Mouse (Mus musculus) limb, embryonic 10.5 days (tissue): ENCODE measurements around the gene Lmo7. TPM values are rescaled to one million over a fixed set of nuclear protein-coding genes. Genes with fewer than 3 reads are reported as not detected.

Experiments
- DNase-seq: peaks from one replicate; pipeline ENCODE4 v3.0.0-alpha.2; 2017; ENCODE audit warnings: low spot score
- H3K27ac ChIP-seq: fragments of 300-500 bp; sonication (generic); 2 replicates; pipeline ENCODE4 v1.5.1; 2016; ENCODE audit warnings: mild to moderate bottlenecking
- H3K27me3 ChIP-seq: fragments of 300-500 bp; sonication (generic); 2 replicates; pipeline ENCODE4 v1.6.1; 2016; ENCODE audit warnings: low read depth, mild to moderate bottlenecking; ENCODE audit not compliant: poor library complexity, severe bottlenecking
- H3K36me3 ChIP-seq: fragments of 300-500 bp; sonication (generic); 2 replicates; pipeline ENCODE4 v1.6.1; 2016; ENCODE audit warnings: mild to moderate bottlenecking, moderate library complexity
- H3K4me1 ChIP-seq: fragments of 300-500 bp; sonication (generic); 2 replicates; pipeline ENCODE4 v1.6.1; 2016
- H3K4me3 ChIP-seq: fragments of 300-500 bp; sonication (generic); 2 replicates; pipeline ENCODE4 v1.5.1; 2016; ENCODE audit warnings: mild to moderate bottlenecking, moderate library complexity
- H3K9me3 ChIP-seq: fragments of 300-500 bp; sonication (generic); replicated peaks from 2 replicates; pipeline ENCODE4 v1.6.1; 2016; ENCODE audit warnings: mild to moderate bottlenecking
- WGBS: fragments of 180-500 bp; shearing (Covaris S2); methylation state at CpG from one replicate; pipeline ENCODE4 v1.1.7; 2016; 5-methylcytosine and 5-hydroxymethylcytosine counted together
- polyA plus RNA-seq: library from polyadenylated mRNA; unstranded; fragments of >200 nt; fragmentation: Nextera tagmentation; extraction: Ambion mirVana; gene quantifications from 2 replicates; pipeline ENCODE4 v1.2.1, GENCODE M21; 2016

Lmo7 gene
- polyA plus RNA-seq, 1 experiment from 2014 or later = 4.8 TPM

GRCm38 (mm10) chr14:101787903-101788302 lies 58.1 kb downstream of the Lmo7 start:
- H3K4me3 ChIP-seq = no peak overlapping the region
- H3K27me3 ChIP-seq = no peaks in the 10 kb centered on the region
- H3K4me1 ChIP-seq = no peaks in the 10 kb centered on the region
- no peaks in the 10 kb centered on the region for H3K9me3 ChIP-seq
- 62% methylated on average over 5 of the region's 5 CpGs for WGBS
- H3K36me3 ChIP-seq = no peaks in the 10 kb centered on the region
- H3K27ac ChIP-seq = no peak overlapping the region
- DNase-seq = no peak

- no peak for DNase-seq
- Histone ChIP-seq H3K4me3 (no peak overlapping the region), H3K27me3 (no peaks in the 10 kb centered on the region), H3K4me1 (no peaks in the 10 kb centered on the region), H3K27ac (no peak overlapping the region), H3K9me3 (no peaks in the 10 kb centered on the region), H3K36me3 (no peaks in the 10 kb centered on the region)
- 82% methylated on average over 3 of the region's 6 CpGs for WGBS
These were observed 58.7 kb downstream of the Lmo7 start for GRCm38 (mm10) chr14:101788475-101788874.

- H3K27me3 ChIP-seq = no peaks in the 10 kb centered on the region
- H3K27ac ChIP-seq = no peak overlapping the region
- no peaks in the 10 kb centered on the region for H3K36me3 ChIP-seq
- WGBS = 95% methylated on average over 10 of the region's 10 CpGs
- H3K4me3 ChIP-seq = no peak overlapping the region
- DNase-seq = no peak
- H3K4me1 ChIP-seq = no peaks in the 10 kb centered on the region; the same call in 1 of the 2 replicates
- H3K9me3 ChIP-seq = no peaks in the 10 kb centered on the region
These were observed 64.9 kb downstream of the Lmo7 start for GRCm38 (mm10) chr14:101794553-101795177.

- Histone ChIP-seq H3K27ac (no peak overlapping the region), H3K4me1 (no peaks in the 10 kb centered on the region; the same call in 1 of the 2 replicates), H3K36me3 (no peaks in the 10 kb centered on the region), H3K4me3 (no peak overlapping the region), H3K27me3 (no peaks in the 10 kb centered on the region), H3K9me3 (no peaks in the 10 kb centered on the region)
- no peak for DNase-seq
- 91% methylated on average over 5 of the region's 5 CpGs for WGBS
These were observed 68.3 kb downstream of the Lmo7 start for GRCm38 (mm10) chr14:101797930-101798500.

- no peak overlapping the region for H3K27ac ChIP-seq
- DNase-seq = no peak
- H3K27me3 ChIP-seq = no peaks in the 10 kb centered on the region
- H3K4me1 ChIP-seq = no peaks in the 10 kb centered on the region; the same call in 1 of the 2 replicates
- no peaks in the 10 kb centered on the region for H3K9me3 ChIP-seq
- 79% methylated on average over 2 of the region's 2 CpGs for WGBS
- H3K4me3 ChIP-seq = no peak overlapping the region
- H3K36me3 ChIP-seq = no peaks in the 10 kb centered on the region
These were observed 69.0 kb downstream of the Lmo7 start for GRCm38 (mm10) chr14:101798766-101799165.

GRCm38 (mm10) chr14:101801674-101802073 lies 71.9 kb downstream of the Lmo7 start:
- DNase-seq = no peak
- no peaks in the 10 kb centered on the region for H3K36me3 ChIP-seq
- H3K4me1 ChIP-seq = 0 out of 2 replicates have a peak, but pooled peaks cover 3% of the 10 kb centered on the region
- H3K4me3 ChIP-seq = no peak overlapping the region
- 83% methylated on average over 1 of the region's 1 CpGs for WGBS
- H3K9me3 ChIP-seq = no peaks in the 10 kb centered on the region
- H3K27ac ChIP-seq = no peak overlapping the region
- H3K27me3 ChIP-seq = no peaks in the 10 kb centered on the region

GRCm38 (mm10) chr14:101804119-101804518 lies 74.4 kb downstream of the Lmo7 start:
- Histone ChIP-seq H3K27me3 (no peaks in the 10 kb centered on the region), H3K36me3 (no peaks in the 10 kb centered on the region), H3K27ac (no peak overlapping the region), H3K4me3 (no peak overlapping the region), H3K9me3 (no peaks in the 10 kb centered on the region), H3K4me1 (0 out of 2 replicates have a peak, but pooled peaks cover 3% of the 10 kb centered on the region)
- no peak for DNase-seq
- WGBS = 84% methylated on average over 4 of the region's 4 CpGs

GRCm38 (mm10) chr14:101804562-101805327 lies 75.0 kb downstream of the Lmo7 start:
- H3K9me3 ChIP-seq = no peaks in the 10 kb centered on the region
- H3K27ac ChIP-seq = no peak overlapping the region
- DNase-seq = no peak
- H3K27me3 ChIP-seq = no peaks in the 10 kb centered on the region
- H3K4me3 ChIP-seq = no peak overlapping the region
- H3K36me3 ChIP-seq = no peaks in the 10 kb centered on the region
- 0 out of 2 replicates have a peak, but pooled peaks cover 3% of the 10 kb centered on the region for H3K4me1 ChIP-seq
- WGBS = 79% methylated on average over 4 of the region's 4 CpGs

- Histone ChIP-seq H3K27ac (no peak overlapping the region), H3K4me3 (no peak overlapping the region), H3K9me3 (no peaks in the 10 kb centered on the region), H3K27me3 (no peaks in the 10 kb centered on the region), H3K4me1 (0 out of 2 replicates have a peak, but pooled peaks cover 3% of the 10 kb centered on the region), H3K36me3 (no peaks in the 10 kb centered on the region)
- no peak for DNase-seq
- WGBS = 64% methylated on average over 7 of the region's 7 CpGs
These were observed 75.6 kb downstream of the Lmo7 start for GRCm38 (mm10) chr14:101805328-101805697.

- DNase-seq = no peak
- no peaks in the 10 kb centered on the region for H3K36me3 ChIP-seq
- no peaks in the 10 kb centered on the region for H3K27me3 ChIP-seq
- no peak overlapping the region for H3K4me3 ChIP-seq
- no peaks in the 10 kb centered on the region for H3K9me3 ChIP-seq
- no peak overlapping the region for H3K27ac ChIP-seq
- H3K4me1 ChIP-seq = 0 out of 2 replicates have a peak, but pooled peaks cover 3% of the 10 kb centered on the region
- WGBS = 90% methylated on average over 5 of the region's 5 CpGs
These were observed 76.3 kb downstream of the Lmo7 start for GRCm38 (mm10) chr14:101806058-101806457.

GRCm38 (mm10) chr14:101806607-101807006 lies 76.8 kb downstream of the Lmo7 start:
- 87% methylated on average over 4 of the region's 4 CpGs for WGBS
- DNase-seq = no peak
- no peak overlapping the region for H3K27ac ChIP-seq
- H3K4me1 ChIP-seq = 0 out of 2 replicates have a peak, but pooled peaks cover 3% of the 10 kb centered on the region
- H3K9me3 ChIP-seq = no peaks in the 10 kb centered on the region
- no peak overlapping the region for H3K4me3 ChIP-seq
- H3K36me3 ChIP-seq = no peaks in the 10 kb centered on the region
- H3K27me3 ChIP-seq = no peaks in the 10 kb centered on the region

GRCm38 (mm10) chr14:101816450-101816849 lies 86.7 kb downstream of the Lmo7 start:
- no peak for DNase-seq
- 92% methylated on average over 5 of the region's 5 CpGs for WGBS

GRCm38 (mm10) chr14:101822390-101822789 lies 92.6 kb downstream of the Lmo7 start:
- no peak overlapping the region for H3K4me3 ChIP-seq
- DNase-seq = no peak
- H3K27ac ChIP-seq = no peak overlapping the region
- no peaks in the 10 kb centered on the region for H3K36me3 ChIP-seq
- H3K9me3 ChIP-seq = no peaks in the 10 kb centered on the region
- 93% methylated on average over 6 of the region's 6 CpGs for WGBS
- H3K4me1 ChIP-seq = no peaks in the 10 kb centered on the region
- no peaks in the 10 kb centered on the region for H3K27me3 ChIP-seq

More at GRCm38 (mm10) chr14:101816450-101816849, 86.7 kb downstream of the Lmo7 start:
- Histone ChIP-seq H3K36me3 (no peaks in the 10 kb centered on the region), H3K9me3 (no peaks in the 10 kb centered on the region), H3K27me3 (no peaks in the 10 kb centered on the region), H3K27ac (no peak overlapping the region), H3K4me1 (no peaks in the 10 kb centered on the region), H3K4me3 (no peak overlapping the region)
